Mouse (Mus musculus) frontal cortex, postnatal 25 days (tissue): ENCODE results near the gene Atp9a.
A peak's percentile ranks its signal among the peaks of the same experiment; 100 is the strongest.

ENCODE experiments used
- DNase-seq, 2 experiments: peaks; one replicate each; pipeline ENCODE4 v3.0.0; 2022; ENCODE audit warnings: low spot score in 2 of 2

Atp9a gene

DNA sequence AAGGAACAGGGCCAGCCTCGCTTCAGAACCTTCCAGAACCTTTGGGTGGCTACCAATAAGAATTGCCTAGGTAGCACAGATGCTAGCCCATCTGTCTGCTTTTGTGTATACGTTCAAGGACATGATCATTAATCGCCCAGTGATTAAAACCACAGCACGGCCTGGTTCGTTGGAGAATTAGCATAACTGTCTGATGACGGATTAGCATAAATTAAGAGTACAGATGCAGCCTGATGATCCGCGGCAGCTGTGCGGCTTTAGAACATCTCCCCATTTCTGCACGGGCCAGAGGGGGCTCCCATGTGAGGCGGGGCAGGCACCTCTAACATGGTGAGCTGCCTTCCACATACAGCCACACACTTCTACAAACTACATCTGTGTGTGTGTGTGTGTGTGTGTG is 100.0 kb downstream of the Atp9a start:
- no peak for DNase-seq

DNA sequence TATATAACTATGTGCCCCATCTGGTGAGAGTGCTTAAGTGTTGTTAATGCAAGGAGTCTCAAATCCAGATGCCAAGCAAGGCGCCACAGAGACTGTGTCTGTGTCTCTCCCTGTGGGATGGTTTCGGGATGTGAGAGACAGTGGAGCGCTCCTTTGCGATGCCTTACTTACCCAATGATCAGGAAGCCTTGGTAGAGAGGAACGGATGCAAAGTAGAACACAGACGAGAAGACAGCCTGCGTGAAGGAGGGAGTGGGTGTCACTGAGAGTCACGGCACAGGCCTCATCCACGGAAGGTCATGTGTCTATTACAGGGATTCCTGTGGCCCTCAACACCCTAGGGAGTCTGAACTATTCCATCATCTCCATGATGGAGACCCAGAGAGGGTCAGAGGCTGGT is 101.7 kb downstream of the Atp9a start:
- DNase-seq = no peak

DNA sequence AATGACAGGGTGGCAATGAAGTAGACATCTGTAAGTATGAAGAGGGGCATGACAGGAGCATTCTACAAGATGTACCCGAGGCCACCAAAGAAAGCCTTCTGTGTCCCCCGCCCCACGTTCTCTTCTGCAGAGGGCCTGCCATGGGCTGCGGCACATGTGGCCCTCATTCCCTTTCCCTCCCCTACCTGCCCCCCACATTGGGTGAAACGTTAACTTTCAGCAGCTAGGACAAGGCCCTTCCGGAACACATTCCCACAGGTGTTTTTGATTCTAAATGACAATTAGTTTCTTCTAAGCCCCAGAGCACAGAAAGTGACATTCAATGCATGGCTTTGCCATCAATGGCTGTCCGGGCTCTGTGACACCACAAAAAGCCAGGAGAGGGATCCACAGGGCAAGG is 107.3 kb downstream of the Atp9a start:
- DNase-seq = no peak

DNA sequence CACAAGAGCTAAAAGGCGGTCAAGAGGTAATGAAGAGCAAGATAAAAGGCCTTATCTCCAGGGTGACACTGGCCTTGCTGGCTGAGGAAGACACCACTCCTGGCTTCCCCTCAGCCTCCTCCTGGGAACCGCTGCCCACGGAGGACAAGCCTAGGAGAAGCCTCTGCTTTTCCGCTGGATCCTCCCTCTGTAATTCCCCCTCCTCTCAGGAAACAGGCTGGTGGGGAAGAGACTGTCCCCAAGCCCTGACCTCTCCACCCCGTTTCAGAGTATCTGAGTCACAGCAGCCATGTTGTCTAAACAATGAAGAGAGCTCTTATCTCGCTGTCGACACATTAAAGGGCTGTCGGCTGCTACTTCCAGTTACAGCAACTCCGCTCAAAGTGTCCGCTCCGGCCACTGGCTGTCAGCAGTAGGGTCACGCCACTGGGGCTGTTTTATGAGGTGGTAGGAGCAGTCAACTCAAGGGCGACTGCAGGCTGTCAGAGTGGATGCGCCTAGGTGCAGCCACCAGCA is 108.8 kb downstream of the Atp9a start:
- DNase-seq = no peak

DNA sequence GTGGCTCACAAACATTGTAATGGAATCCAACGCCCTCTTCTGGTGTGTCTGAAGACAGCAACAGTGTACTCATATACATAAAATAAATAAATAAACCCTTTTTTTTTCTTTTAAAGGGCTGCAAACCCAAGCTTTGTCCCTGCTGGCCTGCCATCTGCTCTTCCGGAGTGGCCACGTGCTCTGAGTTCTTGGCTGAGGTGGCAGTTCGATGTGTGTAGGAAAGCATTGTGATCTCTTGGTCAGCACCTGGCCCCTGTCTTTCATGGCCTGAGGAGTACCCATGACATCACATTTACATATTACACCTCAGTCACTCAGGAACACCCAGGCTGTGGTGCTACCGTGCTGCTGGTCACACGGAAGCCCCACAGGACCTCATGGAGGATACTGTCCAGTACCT is 109.7 kb downstream of the Atp9a start:
- no peak for DNase-seq

DNA sequence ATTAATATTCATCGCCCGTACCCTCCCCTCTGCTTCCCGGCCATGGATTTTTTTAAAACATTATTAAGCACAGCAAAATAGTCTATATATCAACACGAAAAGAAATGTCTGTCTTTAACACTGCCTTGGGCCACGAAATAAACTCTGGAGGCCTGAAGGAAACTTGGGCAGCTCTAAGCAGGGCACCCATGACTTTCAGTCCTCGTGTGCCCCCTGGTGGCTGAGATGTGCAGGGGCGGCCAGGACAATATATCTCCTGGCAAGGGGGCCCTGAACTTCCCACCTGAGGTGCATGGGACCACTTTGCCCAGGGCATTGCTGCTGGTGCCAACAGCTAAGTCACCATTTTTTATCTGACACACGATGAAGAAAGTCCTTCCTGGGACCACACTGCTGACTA is 113.4 kb downstream of the Atp9a start:
- peak; percentile 63 to 79 for DNase-seq

DNA sequence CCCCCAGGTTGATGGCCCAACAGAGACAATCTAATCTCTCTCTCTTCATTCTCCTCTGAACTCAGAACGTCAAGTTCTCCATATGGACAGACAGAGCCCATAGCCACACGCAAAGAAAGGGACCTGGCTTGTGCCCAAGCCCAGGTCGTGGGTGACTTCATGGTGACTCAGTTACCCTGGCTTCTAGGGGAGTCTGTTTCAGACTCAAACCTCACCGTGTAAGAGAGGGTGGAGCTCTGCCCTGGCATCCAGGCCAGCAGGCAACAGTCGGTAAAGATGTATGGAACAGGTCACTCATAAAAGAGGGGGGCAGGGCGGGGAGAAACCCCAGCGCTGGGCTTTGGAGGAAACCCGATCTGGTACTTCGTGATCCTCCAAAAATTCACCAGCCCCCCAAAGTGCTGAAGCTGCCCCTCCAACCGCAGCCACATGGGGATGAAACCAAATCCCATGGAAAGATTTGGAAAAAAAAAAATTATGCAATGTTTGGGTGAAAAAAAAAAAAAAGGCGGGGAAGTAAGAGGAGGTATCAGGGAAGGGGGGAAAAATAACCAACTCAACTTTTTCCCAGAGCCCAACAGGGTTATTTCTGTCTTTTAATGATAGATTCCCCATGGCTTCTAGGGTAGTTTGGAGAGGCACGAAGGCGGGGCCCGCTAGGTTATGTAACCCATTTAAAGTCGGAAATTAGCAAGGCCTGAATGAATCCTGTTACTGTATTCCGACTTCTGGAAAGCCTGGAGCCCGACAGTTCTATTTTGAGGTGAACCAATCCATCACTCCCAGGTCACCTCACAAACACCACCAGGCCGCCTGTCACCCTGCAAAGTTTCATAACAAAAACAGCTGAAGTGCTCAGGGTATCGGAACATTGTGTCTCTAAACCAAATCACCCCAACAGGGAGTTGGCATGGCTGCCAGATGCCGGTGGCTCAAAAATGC is 114.1 kb downstream of the Atp9a start:
- DNase-seq = no peak

DNA sequence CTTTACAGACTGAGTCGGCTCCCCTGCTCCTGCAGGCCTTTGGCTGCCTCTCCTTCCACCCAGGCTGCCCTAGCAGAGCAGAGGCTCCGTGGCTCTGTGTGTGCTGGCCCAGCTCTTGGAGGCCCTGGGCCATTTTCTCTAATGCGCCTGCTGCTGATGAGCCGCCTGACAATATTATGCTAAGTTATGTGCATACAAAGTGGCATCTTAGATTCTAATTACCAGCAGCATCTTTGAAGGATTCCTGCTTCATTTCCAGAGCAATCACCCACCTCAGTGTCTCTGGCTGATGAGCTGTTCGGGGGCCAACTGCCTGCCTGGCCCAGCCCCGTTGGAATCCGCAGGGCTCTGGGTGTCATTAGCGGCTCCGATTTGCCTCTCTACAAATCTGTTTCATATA is 115.8 kb downstream of the Atp9a start:
- DNase-seq = no peak

DNA sequence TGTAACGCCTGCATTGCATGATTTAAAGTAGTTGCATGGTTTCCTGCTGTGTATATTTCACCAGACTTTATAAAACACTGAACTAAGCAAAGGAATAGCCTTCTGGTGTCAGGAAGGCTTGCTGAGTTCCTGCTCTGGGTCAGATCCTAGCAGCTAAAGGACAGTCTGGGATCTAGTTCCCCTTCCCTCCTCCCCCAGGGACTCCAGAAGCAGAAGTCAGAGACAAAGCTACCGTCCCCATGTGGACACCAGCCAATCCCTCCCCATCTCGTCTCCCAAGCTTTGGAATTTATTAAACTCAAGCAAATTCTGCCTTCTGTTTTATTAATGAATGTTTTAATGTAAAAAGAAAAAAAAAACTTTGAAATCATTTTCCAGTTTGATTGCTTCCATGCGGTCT is 117.1 kb downstream of the Atp9a start:
- no peak for DNase-seq

DNA sequence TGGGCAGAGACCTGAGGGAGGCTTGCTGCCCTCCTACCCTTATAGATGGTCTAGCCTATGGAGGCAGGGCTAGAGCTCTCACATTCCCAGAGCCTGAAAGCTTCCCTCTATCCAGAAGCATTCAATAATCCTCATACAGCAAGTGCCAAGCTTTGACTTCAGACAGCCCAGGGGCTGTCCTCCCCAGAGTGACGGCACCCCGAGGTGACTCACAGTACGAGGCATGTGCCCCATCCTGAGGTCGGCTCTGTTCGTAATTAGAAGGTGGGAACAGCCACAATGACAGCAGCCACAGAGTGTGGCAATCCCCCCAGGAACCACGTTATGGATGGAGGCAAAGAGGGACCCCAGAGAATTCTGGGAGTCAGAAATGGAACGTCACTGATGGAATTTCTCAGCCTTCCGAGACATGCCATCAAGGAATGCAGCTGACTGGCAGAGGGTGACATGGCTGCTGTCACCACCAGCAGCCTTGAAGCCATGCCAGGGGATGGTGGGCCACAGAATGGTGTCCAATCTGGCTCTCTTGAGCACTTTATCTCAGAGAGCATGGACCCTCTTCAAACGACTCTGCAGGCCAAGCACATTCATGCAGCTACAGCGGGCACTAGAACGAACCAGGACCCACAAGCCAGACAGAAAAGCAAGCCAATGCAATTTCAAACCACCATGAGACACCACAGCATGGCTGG is 121.0 kb downstream of the Atp9a start:
- no peak for DNase-seq

DNA sequence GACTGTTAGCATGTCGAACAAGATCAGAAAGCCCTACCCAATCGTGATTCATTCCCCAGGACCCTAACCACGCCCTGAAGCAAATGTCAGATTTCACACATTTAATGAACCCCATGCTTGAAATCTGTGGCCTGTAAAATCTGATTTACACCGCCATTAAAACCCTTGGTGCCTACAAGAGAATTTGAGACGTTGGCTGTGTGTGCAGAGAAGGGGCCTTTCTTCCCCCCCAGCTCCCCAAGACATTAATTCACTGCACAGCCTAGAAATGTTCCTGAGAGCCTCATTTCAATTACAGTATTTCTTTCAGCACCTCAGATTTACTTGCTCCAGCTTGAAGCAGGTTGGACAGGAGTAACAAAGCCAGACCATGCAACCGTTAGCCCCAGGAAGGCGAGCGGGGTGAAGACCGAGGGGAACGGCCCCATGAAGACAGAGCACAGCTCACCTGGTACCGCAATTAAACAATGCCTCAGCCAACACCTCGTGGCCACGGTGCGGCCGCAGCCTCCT is 123.9 kb downstream of the Atp9a start:
- DNase-seq = no peak

DNA sequence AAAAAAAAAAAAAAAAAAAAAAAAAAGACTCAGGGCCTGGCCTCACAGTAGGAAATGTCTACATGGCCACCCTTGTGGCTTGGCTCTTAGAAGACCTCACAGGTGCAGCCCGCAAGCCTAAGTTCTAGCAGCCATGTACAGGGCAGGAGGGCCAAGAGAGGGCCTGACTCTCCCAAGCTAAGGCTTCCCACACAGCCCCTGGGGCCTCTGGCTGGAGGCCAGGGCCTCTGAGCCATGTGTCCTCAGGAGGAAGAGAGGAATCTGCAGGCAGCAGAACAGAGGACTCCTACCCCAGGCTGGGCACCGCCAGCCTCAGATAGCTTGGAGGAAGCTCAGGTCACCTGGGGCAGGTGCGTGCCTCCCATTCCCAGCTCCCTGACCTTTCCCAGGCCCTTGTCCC is 127.0 kb downstream of the Atp9a start:
- no peak for DNase-seq

DNA sequence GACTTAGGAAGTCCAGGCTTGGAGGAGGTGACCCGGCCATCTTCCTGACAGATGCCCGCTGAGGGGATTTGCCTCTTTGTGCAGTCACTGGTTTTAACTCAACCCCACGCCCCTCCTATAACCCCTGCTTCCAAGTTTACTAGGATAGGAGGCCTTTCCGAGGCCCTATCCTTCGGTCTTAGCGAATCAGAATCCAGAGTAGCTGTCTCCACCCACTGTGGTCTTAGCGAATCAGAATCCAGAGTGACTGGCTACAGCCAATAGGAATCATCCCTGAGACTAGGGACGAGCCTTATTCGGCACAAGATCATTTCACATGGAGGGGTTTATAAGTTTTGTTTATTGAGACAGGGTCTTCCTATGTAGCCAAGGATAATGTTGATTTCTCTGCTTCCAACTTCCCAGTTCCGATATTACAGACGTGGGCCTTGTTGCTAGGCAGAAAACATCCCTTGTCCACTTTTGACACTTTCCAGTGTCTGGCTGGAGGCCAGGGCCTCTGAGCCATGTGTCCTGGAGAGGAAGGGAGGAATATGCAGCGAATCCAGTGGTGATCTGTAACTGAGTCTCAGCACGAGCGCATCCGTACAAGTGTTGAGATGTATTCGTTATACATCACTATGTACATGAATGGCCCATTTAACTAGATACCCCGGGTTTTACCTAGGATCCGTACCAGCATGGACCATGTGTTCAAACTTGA is 127.9 kb downstream of the Atp9a start:
- no peak for DNase-seq

DNA sequence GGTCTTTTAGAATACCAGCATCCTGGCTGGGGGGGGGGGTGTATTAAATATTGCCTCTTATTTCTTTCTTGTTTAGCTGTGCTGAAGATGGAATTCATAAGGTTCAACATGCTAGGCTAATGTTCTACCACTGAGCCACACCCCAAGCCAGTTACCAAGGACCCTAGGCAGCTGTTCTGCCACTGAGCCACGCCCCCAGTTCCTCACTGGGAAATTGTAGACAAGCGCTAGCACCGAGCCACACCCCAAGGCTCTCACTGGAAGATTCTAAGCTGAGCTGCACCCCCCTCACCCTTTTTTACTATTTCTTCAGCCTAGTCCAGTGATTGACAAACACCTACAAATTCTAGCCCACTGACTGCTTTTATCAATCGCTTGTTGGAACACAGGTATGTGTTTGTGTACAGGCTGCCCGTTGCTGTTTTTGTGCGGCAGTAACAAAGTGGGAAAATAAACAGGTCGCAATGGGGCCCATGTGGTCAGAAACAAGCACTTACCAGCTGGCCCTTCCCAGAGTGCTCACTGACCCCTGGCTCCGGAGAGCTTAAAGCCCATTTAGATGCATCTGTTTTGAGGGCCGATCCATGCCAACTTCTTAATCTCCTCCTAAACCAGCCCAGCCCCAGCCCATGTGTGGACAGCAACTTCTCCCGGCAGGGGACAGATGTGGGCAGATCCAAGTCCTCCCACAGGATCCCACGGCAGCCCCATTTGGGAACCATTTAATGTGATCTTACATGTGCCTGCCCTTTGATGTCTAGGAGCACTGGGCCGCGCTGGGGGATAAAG is 128.9 kb downstream of the Atp9a start:
- no peak for DNase-seq

DNA sequence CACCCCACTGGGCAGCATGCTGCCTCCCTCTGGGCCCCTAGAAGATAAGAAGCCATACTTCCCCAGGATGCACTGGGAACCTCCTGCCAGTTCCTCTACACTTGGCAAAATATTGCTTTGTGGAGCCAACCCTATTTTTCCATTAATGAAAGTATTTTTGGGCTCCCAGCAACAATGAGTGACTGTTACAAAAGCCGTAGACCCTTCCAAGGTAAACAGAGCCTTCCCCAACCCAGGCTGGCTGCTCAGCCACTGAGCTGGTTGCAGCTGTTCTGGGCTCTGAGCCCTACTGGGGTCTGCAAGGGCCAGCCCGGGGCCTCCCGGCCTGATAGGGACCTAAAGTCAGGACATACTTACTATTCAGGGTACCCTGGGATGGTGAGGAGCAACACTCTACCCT is 131.3 kb downstream of the Atp9a start:
- DNase-seq = no peak

DNA sequence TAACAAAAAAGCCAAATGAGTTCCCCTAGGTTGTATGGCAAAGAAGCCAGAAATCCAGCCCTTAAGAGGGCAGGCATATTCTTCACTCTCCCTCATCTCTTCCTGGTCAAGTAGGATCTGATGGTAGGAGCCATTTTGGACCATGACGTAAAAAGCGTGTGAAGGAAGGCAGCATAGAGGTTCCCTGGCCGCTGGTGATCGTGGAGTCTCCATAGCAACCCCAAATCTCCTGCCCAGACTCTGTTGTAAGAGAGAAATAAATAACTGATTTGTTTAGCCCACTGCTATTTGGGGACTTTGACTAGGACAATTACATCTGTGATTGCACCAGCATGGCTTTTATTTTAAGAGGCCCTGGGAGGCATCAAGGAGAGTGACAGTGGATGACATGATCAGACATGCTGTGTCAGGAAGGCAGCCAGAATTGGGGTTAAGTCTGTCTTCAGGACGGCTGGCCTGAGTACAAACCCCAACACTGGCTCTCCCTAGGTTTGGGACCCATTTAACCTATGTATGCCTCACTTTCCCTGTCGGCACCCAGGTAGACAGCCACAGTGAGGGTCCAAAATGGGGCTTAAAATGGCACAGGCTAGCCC is 132.5 kb downstream of the Atp9a start:
- DNase-seq = no peak

DNA sequence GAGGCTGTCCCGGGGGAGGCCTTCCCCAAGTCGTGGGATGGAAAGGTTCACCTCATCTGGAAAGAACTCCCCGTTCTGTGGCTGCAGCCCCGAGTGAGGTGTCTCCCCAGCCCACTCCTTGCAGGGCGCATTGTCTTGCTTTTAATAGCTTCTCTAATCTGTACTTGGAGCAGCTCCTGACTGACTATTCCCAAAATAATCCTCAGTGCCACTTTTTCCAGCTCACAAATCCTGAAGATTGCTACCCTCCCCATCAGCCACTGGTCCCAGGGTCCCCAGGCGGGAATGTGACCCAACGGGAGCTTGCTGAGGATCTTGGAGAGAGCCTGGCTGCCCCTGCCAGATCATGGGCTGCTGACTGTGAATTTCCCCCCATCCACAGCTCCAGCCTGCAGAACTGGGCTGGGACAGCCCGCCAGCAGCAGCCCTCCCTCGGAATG is 134.1 kb downstream of the Atp9a start:
- DNase-seq = no peak

DNA sequence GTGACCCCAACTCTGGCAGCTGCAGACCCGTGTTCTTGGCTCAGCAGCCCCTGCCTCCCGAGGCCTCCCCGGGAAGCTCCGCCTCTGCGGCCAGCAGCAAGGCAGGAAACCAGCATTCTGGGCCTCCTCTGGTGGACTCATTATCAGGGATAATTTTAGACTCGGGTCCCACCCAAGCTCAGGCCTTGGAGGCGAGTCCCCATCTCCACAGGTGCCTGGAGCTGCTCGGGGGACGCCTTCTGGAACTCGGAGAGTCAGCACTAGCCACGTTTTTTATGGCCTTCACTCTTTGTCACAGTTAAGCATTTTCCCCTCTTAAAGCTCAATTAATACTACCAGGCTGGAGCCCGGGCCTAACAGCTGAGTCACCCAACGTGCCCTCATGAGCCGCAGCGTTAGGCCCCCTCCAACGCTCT is 137.5 kb downstream of the Atp9a start:
- DNase-seq = no peak

DNA sequence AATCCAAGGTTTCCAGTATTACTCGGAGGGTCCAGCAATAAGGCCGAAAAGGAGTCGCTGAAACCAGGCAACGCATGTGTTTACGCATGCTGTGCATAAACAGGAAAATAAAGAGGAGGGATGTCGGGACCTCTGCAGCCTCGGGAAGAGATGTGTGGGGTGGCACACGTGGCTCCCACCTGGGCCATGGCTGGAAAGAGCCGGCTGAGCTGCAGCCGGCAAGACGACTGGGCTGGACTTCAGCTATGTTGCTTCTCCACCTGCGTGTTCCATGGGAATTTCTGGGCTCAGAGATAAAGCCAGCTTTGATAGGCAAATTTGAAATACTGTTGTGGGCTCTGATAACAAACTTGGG is 139.8 kb downstream of the Atp9a start:
- DNase-seq = no peak

DNA sequence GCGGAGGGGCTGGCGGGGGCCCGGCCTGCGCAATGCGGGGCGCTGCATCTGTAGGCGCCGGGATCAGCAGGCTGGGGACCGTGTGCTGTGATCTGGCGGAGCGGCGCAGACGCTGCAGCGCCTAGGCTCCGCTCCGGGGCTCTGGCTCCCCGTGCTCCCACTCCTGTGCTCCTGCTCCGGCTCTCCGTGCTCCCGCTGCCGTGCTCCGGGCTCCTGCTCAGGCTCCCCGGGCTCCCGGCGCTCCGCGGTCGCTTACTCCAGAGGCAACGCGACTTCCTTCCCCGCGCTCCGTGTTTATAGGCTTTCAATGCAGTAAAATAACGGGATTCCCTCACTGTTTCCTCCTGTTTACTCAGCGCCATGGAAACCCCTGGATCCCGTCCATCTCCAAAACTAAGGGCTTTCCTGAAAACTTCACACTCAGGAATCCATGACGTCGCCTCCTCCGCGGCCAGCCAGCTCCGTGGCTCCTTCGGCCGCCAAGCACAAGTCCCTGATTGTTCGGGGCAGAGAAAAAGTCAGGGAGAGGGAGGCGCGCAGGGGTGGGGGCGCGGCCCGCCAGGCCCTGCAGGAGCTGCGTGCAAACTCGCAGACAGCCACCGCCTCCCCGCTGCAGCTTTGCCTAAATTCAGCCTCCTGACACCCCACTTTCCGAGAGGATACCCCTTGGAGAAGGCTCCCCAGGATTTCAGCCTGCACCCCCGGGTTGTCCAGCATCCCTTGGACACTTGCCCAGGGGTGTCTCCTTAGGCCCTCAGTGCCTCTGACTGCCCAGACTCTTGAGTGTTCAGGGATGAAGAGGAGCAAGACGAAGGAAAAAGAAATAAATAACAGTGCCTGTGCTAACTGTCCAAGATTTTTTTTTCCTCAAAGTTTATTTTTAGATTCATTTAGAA is 140.5 kb downstream of the Atp9a start, which contains the start of gene Nfatc2:
Gene Nfatc2 (minus strand): TSS at position 167 of the 896 bp plus-strand sequence.
- DNase-seq = peak; percentile 58 to 63
